Mouse (Mus musculus) CH12.LX (cell line): ENCODE measurements around the gene Tmem170.

Source experiments
- CHD2 ChIP-seq: IDR thresholded peaks from 2 replicates; pipeline ENCODE4 v1.6.1; 2011; ENCODE audit warnings: low read length, improper control_type of control experiment
- CTCF ChIP-seq, 2 experiments: IDR thresholded peaks in 1 of 2; conservative IDR thresholded peaks in 1 of 2; 2 replicates each; pipeline ENCODE4 v1.5.1; 2011 to 2012; ENCODE audit warnings: low read depth in 2 of 2, low read length in 2 of 2, improper control_type of control experiment in 1 of 2, inconsistent platforms in 1 of 2, mild to moderate bottlenecking in 1 of 2, moderate library complexity in 1 of 2
- GABPA ChIP-seq: IDR thresholded peaks from 2 replicates; pipeline ENCODE4 v1.6.1; 2012; ENCODE audit warnings: low read depth, low read length, improper control_type of control experiment, inconsistent platforms; ENCODE audit not compliant: insufficient replicate concordance
- KAT2A ChIP-seq: IDR thresholded peaks from 2 replicates; pipeline ENCODE4 v1.6.1; 2012; ENCODE audit warnings: low read length, improper control_type of control experiment, inconsistent platforms; ENCODE audit not compliant: insufficient replicate concordance
- MXI1 ChIP-seq: IDR thresholded peaks from 2 replicates; pipeline ENCODE4 v1.6.1; 2011; ENCODE audit warnings: mild to moderate bottlenecking, low read depth, low read length, improper control_type of control experiment
- NELFE ChIP-seq: IDR thresholded peaks from 2 replicates; pipeline ENCODE4 v1.6.1; 2011; ENCODE audit warnings: low read depth, low read length, improper control_type of control experiment
- NRF1 ChIP-seq: IDR thresholded peaks from 2 replicates; pipeline ENCODE4 v1.6.1; 2014; ENCODE audit warnings: low read depth, mild to moderate bottlenecking, inconsistent platforms, low read length, improper control_type of control experiment, moderate library complexity
- POLR2A ChIP-seq: IDR thresholded peaks from 2 replicates; pipeline ENCODE4 v1.6.1; 2011; ENCODE audit warnings: low read depth, mild to moderate bottlenecking, improper control_type of control experiment, low read length
- SIN3A ChIP-seq: IDR thresholded peaks from 2 replicates; pipeline ENCODE4 v1.6.1; 2012; ENCODE audit warnings: low read length, improper control_type of control experiment, inconsistent platforms
- TCF12 ChIP-seq: IDR thresholded peaks from 2 replicates; pipeline ENCODE4 v1.6.1; 2014; ENCODE audit warnings: low read depth, mild to moderate bottlenecking, inconsistent platforms, low read length, improper control_type of control experiment
- USF1 ChIP-seq: IDR thresholded peaks from 2 replicates; pipeline ENCODE4 v1.6.1; 2014; ENCODE audit warnings: low read depth, mild to moderate bottlenecking, inconsistent platforms, low read length, improper control_type of control experiment

GRCm38 (mm10) chr8:111877711-111878110 is 1.2 kb upstream of the Tmem170 start:
- TF ChIP-seq SIN3A (no peak), POLR2A (no peak), TCF12 (no peak), NRF1 (no peak), CHD2 (no peak), MXI1 (no peak), KAT2A (no peak), USF1 (no peak), CTCF (conservative IDR thresholded peaks at IDR 0.05 in 1 of 2, IDR thresholded peaks at IDR 0.05 in 1 of 2; ENCODE audit: low read depth in 2 of 2, low read length in 2 of 2) (peak in 1 of 2 experiments; percentile 16; a peak in 1 of 4 replicates), NELFE (no peak), GABPA (no peak)
